Mouse (Mus musculus) small intestine, adult 2 months (tissue): ENCODE results near the gene Bend4. TPM values are rescaled to one million over a fixed set of nuclear protein-coding genes. Genes with fewer than 3 reads are reported as not detected.

Source experiments
- H3K27ac ChIP-seq: fragments of 200-500 bp; 2 replicates; pipeline ENCODE4 v1.5.1; 2012; ENCODE audit warnings: low read depth, low read length, control low read depth, inconsistent platforms; ENCODE audit not compliant: insufficient read depth
- H3K27me3 ChIP-seq: fragments of 200-500 bp; 2 replicates; pipeline ENCODE4 v1.6.1; 2012; ENCODE audit warnings: mild to moderate bottlenecking, moderate library complexity, low read length, inconsistent platforms; ENCODE audit not compliant: control insufficient read depth, insufficient read depth
- H3K36me3 ChIP-seq: fragments of 200-500 bp; 2 replicates; pipeline ENCODE4 v1.6.1; 2012; ENCODE audit warnings: mild to moderate bottlenecking, low read length, control low read depth, inconsistent platforms; ENCODE audit not compliant: control insufficient read depth, insufficient read depth
- H3K4me1 ChIP-seq: fragments of 200-500 bp; 2 replicates; pipeline ENCODE4 v1.6.1; 2012; ENCODE audit warnings: low read length, inconsistent platforms, mixed read lengths; ENCODE audit not compliant: control insufficient read depth, insufficient read depth, insufficient read length
- H3K4me3 ChIP-seq: fragments of 200-500 bp; 2 replicates; pipeline ENCODE4 v1.5.1; 2012; ENCODE audit warnings: low read depth, mild to moderate bottlenecking, control low read depth, inconsistent platforms, low read length, moderate library complexity
- CTCF ChIP-seq: fragments of 200-500 bp; IDR thresholded peaks from 2 replicates; pipeline ENCODE4 v1.5.1; 2012; ENCODE audit warnings: low read depth, mild to moderate bottlenecking, control low read depth, inconsistent platforms, low read length, moderate library complexity, mixed read lengths; ENCODE audit not compliant: insufficient replicate concordance, insufficient read length; ENCODE audit errors: extremely low read depth
- POLR2A ChIP-seq: fragments of 200-500 bp; IDR thresholded peaks from 2 replicates; pipeline ENCODE4 v1.6.1; 2012; ENCODE audit warnings: low read depth, mild to moderate bottlenecking, control low read depth, inconsistent platforms, low read length, moderate library complexity
- WGBS: fragments of 180-500 bp; shearing (Covaris S2); methylation state at CpG from one replicate; pipeline ENCODE4 v1.1.7; 2018; 5-methylcytosine and 5-hydroxymethylcytosine counted together
- polyA plus RNA-seq: library from polyadenylated mRNA; depleted of rRNA; stranded (reverse); fragments of >200 nt; gene quantifications from 2 replicates; pipeline ENCODE4 v1.2.3, GENCODE M21; 2012

The Bend4 gene
- polyA plus RNA-seq, 1 experiment = 0.20 TPM

DNA sequence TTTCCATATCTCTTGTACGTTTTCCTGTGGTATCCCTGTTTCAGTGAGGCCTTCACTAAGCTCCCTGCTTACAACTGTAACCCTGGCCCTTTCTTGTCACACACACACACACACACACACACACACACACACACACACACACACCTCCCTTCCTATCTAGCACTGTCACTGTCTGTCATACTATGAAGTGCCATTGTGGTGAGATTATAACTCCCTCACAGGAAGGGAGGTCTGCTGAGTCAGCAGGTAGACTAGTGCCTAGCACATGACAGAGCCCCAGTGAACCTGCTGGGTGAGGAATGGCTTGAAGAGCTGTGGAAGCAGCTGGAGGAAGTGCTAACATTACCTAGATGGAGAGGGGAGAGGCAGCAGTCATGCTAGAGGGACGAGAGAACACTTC is 9.3 kb upstream of the Bend4 start:
- Histone ChIP-seq H3K4me3 (no peak overlapping the region), H3K36me3 (no peaks in the 10 kb centered on the region), H3K4me1 (no peaks in the 10 kb centered on the region), H3K27ac (no peak overlapping the region), H3K27me3 (no peaks in the 10 kb centered on the region)
- TF ChIP-seq POLR2A = no peak
- TF ChIP-seq CTCF = no peak
- 37% methylated on average over 2 of the region's 2 CpGs for WGBS

GRCm38 (mm10) chr5:67426478-67427442 is 1.4 kb downstream of the Bend4 start:
- Histone ChIP-seq H3K4me1 (peaks cover 4% of the 10 kb centered on the region; the same call in 1 of the 2 replicates), H3K4me3 (peak overlapping the region; percentile 94), H3K27ac (no peak overlapping the region), H3K36me3 (no peaks in the 10 kb centered on the region), H3K27me3 (peaks cover 31% of the 10 kb centered on the region)
- TF ChIP-seq CTCF = no peak
- no peak for TF ChIP-seq POLR2A
- 2% methylated on average over 121 of the region's 121 CpGs for WGBS

DNA sequence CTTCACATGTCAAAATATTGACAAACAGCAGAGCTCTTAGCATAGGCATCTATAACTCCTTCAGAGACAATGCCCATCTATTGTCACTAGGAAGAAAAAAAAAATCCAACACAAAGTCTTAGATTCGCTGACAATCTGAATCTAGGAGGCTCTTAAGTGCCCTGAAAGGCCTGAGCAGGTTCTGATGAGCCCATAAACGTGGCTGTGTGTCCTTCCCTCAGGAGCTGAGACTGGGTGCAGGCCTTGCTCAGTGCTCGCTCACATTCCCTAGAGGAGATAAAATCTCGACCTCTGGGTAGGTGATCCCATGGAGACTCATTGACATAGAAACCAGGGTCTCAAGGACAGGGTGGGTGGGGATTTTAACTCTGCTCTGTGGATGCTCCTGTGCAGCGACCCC is 2.1 kb downstream of the Bend4 start:
- WGBS = 25% methylated on average over 5 of the region's 5 CpGs
- no peak overlapping the region for H3K27ac ChIP-seq
- peaks cover 4% of the 10 kb centered on the region; the same call in 1 of the 2 replicates for H3K4me1 ChIP-seq
- H3K4me3 ChIP-seq = peak overlapping the region; percentile 94
- H3K27me3 ChIP-seq = peaks cover 31% of the 10 kb centered on the region
- TF ChIP-seq POLR2A (no peak), CTCF (no peak)
- H3K36me3 ChIP-seq = no peaks in the 10 kb centered on the region

DNA sequence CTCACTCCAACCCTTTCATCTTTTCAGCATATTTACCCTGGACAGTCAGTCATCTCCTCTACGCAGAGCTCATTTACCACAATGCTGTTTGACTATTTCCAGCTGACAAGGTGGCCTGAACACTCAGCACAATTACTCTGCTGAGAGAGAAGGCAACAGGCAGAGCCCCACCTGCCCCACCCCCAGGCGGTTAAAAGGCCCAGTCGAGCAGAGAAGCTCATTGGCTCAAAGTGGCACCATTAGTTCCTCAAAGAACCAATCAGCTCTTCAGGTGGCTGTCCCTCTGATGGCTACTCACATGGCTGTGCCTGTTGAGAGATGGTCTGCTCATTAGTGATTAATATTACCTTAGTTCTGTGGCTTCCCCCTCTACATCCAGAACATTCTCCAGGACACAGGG is 3.5 kb downstream of the Bend4 start:
- Histone ChIP-seq H3K27ac (no peak overlapping the region), H3K27me3 (peaks cover 31% of the 10 kb centered on the region), H3K4me3 (no peak overlapping the region), H3K4me1 (peaks cover 4% of the 10 kb centered on the region; the same call in 1 of the 2 replicates), H3K36me3 (no peaks in the 10 kb centered on the region)
- 61% methylated on average over 3 of the region's 3 CpGs for WGBS
- TF ChIP-seq POLR2A (no peak), CTCF (no peak)

GRCm38 (mm10) chr5:67423963-67424362 is 4.1 kb downstream of the Bend4 start:
- TF ChIP-seq CTCF (no peak), POLR2A (no peak)
- 85% methylated on average over 2 of the region's 2 CpGs for WGBS
- Histone ChIP-seq H3K4me1 (peaks cover 4% of the 10 kb centered on the region; the same call in 1 of the 2 replicates), H3K27ac (no peak overlapping the region), H3K27me3 (peaks cover 30% of the 10 kb centered on the region), H3K36me3 (no peaks in the 10 kb centered on the region), H3K4me3 (no peak overlapping the region)

GRCm38 (mm10) chr5:67423326-67423725 is 4.8 kb downstream of the Bend4 start:
- no peaks in the 10 kb centered on the region for H3K36me3 ChIP-seq
- H3K4me3 ChIP-seq = no peak overlapping the region
- H3K27ac ChIP-seq = no peak overlapping the region
- H3K4me1 ChIP-seq = peaks cover 4% of the 10 kb centered on the region; the same call in 1 of the 2 replicates
- TF ChIP-seq CTCF (no peak), POLR2A (no peak)
- peaks cover 24% of the 10 kb centered on the region for H3K27me3 ChIP-seq
- WGBS = 90% methylated on average over 9 of the region's 9 CpGs

- Histone ChIP-seq H3K4me1 (no peaks in the 10 kb centered on the region), H3K27ac (no peak overlapping the region), H3K36me3 (no peaks in the 10 kb centered on the region), H3K27me3 (no peaks in the 10 kb centered on the region), H3K4me3 (no peak overlapping the region)
- 42% methylated on average over 4 of the region's 4 CpGs for WGBS
- TF ChIP-seq POLR2A = no peak
Observed at GRCm38 (mm10) chr5:67419407-67419806, 8.7 kb downstream of the Bend4 start.
